Mouse (Mus musculus) small intestine, adult 2 months (tissue): ENCODE results near the gene Fbxl16.

Experiments used
- CTCF ChIP-seq: fragments of 200-500 bp; IDR thresholded peaks from 2 replicates; pipeline ENCODE4 v1.5.1; 2012; ENCODE audit warnings: low read depth, mild to moderate bottlenecking, control low read depth, inconsistent platforms, low read length, moderate library complexity, mixed read lengths; ENCODE audit not compliant: insufficient replicate concordance, insufficient read length; ENCODE audit errors: extremely low read depth
- POLR2A ChIP-seq: fragments of 200-500 bp; IDR thresholded peaks from 2 replicates; pipeline ENCODE4 v1.6.1; 2012; ENCODE audit warnings: low read depth, mild to moderate bottlenecking, control low read depth, inconsistent platforms, low read length, moderate library complexity

GRCm38 (mm10) chr17:25761561-25761970 lies 47.3 kb upstream of the Fbxl16 start:
- TF ChIP-seq CTCF, result no peak
- no peak for TF ChIP-seq POLR2A
